Mouse (Mus musculus) thymus, adult 2 months (tissue): Measurements from ENCODE around the gene Slc8a3. TPM values are rescaled to one million over a fixed set of nuclear protein-coding genes. Genes with fewer than 3 reads are reported as not detected.

Experiments
- DNase-seq: peaks from one replicate; pipeline ENCODE4 v3.0.0; 2021
- H3K27ac ChIP-seq: fragments of 200-500 bp; 2 replicates; pipeline ENCODE4 v1.5.1; 2012; ENCODE audit warnings: low read length, control low read depth; ENCODE audit not compliant: control insufficient read depth, insufficient read depth
- H3K27me3 ChIP-seq: fragments of 200-500 bp; 2 replicates; pipeline ENCODE4 v1.6.1; 2012; ENCODE audit warnings: mild to moderate bottlenecking, low read length, moderate library complexity, mixed read lengths; ENCODE audit not compliant: control insufficient read depth, insufficient read depth
- H3K36me3 ChIP-seq: fragments of 200-500 bp; 2 replicates; pipeline ENCODE4 v1.6.1; 2012; ENCODE audit warnings: mild to moderate bottlenecking, low read length, moderate library complexity; ENCODE audit not compliant: control insufficient read depth, insufficient read depth
- H3K4me1 ChIP-seq: fragments of 200-500 bp; replicated peaks from 2 replicates; pipeline ENCODE4 v1.6.1; 2012; ENCODE audit warnings: low read length; ENCODE audit not compliant: control insufficient read depth, insufficient read depth
- H3K4me3 ChIP-seq: fragments of 200-500 bp; 2 replicates; pipeline ENCODE4 v1.5.1; 2012; ENCODE audit warnings: mild to moderate bottlenecking, low read length, control low read depth, moderate library complexity; ENCODE audit not compliant: control insufficient read depth, insufficient read depth
- CTCF ChIP-seq: fragments of 200-500 bp; IDR thresholded peaks from 2 replicates; pipeline ENCODE4 v1.5.1; 2012; ENCODE audit warnings: mild to moderate bottlenecking, control low read depth, low read length, moderate library complexity, borderline replicate concordance; ENCODE audit not compliant: control insufficient read depth, poor library complexity, insufficient read depth; ENCODE audit errors: extremely low read depth
- POLR2A ChIP-seq: fragments of 200-500 bp; IDR thresholded peaks from 2 replicates; pipeline ENCODE4 v1.6.1; 2012; ENCODE audit warnings: mild to moderate bottlenecking, low read length, control low read depth, moderate library complexity; ENCODE audit not compliant: control insufficient read depth, poor library complexity, insufficient read depth; ENCODE audit errors: extremely low read depth
- WGBS: fragments of 180-500 bp; shearing (Covaris S2); methylation state at CpG from one replicate; pipeline ENCODE4 v1.1.7; 2018; 5-methylcytosine and 5-hydroxymethylcytosine counted together
- polyA plus RNA-seq: library from polyadenylated mRNA; depleted of rRNA; stranded (reverse); fragments of >200 nt; gene quantifications from 2 replicates; pipeline ENCODE4 v1.2.3, GENCODE M21; 2012

Gene Slc8a3
- polyA plus RNA-seq, 1 experiment: 0.05 TPM

DNA sequence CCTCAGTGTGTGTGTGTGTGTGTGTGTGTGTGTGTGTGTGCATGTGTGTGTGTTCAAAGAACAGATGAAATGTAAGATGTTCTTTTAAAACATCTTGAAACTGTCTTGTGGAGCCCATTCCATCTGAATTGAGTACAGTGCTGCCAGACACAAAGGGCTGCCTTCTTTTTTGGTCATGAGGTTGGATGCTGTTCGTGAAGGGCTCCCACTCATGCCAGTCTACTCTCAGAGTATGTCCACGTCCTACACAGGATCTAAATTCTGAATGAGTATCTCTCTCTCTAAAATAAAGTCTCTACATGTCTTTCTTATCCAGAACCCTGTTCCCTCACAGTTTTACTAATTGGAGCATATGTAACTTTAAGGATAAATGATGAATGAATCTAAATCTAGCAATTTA, 124.4 kb downstream of the Slc8a3 start:
- H3K4me3 ChIP-seq: no peak overlapping the region
- DNase-seq: no peak
- H3K27me3 ChIP-seq: no peaks in the 10 kb centered on the region
- H3K27ac ChIP-seq: no peak overlapping the region
- WGBS: 65% methylated on average over 2 of the region's 2 CpGs
- H3K4me1 ChIP-seq: no peaks in the 10 kb centered on the region
- H3K36me3 ChIP-seq: no peaks in the 10 kb centered on the region
- TF ChIP-seq CTCF (no peak), POLR2A (no peak)

DNA sequence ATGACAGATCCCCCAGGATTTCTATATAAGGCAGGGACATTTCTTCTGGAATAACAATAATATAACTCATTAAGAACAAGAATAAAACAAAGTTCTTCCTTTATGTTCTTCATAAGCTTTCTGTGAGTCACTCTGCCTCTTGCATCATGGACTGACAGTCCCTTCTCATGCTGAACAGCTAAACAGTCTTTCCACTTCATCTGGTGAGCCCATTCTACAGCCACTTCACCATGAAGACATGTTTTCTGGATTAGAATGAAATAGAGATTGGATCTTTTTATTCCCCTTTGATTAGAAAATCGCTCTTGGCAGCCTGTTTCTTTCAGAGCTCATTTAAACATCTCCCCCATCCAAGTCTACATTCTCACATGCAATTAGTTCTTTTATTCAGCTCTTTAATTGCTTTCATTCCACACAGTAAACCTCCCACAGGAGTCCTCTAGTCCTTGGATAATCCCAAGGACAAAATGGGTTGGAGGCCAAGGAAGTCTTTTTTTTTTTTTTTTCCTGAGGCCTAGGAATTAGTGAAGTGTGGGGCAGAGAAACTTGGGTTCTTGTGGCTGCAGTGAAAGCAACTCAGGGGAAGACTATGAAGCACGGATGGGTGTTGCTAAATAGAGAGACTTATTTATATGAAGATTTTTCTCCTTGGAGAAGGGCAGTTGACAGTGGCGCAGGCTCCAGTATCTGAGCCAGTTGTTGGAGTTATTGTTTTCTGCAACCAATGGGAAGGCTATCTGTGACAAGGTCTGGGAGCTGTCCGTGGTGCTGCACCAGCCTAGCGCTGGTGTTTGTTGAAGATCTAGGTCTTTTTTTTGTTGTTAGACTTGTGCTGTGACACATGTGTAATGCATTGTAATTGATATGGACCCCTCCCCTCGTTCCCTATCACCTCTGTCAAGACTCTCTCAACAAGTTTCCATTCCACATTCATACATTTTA, 127.1 kb downstream of the Slc8a3 start:
- Histone ChIP-seq H3K4me1 (no peaks in the 10 kb centered on the region), H3K27ac (no peak overlapping the region), H3K27me3 (no peaks in the 10 kb centered on the region), H3K4me3 (no peak overlapping the region), H3K36me3 (no peaks in the 10 kb centered on the region)
- WGBS: 28% methylated on average over 6 of the region's 6 CpGs
- no peak for TF ChIP-seq CTCF
- TF ChIP-seq POLR2A: no peak
- DNase-seq: peak; percentile 42

DNA sequence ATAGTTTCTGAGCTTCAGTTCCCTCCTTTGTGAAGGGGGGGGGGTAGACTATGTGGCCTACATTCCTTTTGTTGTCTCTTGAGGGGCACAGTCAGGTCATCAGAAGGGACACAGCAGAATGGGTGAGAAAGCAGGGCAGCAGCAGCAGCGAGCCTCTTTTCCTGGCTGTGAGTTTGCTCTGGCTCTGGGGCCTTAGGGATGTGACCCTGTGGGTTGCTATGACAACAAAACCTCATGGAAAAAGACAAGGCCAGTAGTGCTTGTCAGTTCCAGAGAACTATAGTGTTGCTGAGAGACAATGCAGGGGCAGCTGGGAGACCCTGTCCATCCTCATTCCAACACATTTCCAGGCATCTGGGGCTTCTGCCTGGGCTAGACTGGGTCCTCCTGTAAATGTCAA, 129.8 kb downstream of the Slc8a3 start:
- H3K27ac ChIP-seq: no peak overlapping the region
- no peaks in the 10 kb centered on the region; the same call in 1 of the 2 replicates for H3K27me3 ChIP-seq
- no peaks in the 10 kb centered on the region; the same call in 1 of the 2 replicates for H3K4me1 ChIP-seq
- H3K36me3 ChIP-seq: no peaks in the 10 kb centered on the region
- WGBS: 61% methylated on average over 1 of the region's 1 CpGs
- TF ChIP-seq CTCF: no peak
- no peak for TF ChIP-seq POLR2A
- no peak overlapping the region for H3K4me3 ChIP-seq
- DNase-seq: no peak

DNA sequence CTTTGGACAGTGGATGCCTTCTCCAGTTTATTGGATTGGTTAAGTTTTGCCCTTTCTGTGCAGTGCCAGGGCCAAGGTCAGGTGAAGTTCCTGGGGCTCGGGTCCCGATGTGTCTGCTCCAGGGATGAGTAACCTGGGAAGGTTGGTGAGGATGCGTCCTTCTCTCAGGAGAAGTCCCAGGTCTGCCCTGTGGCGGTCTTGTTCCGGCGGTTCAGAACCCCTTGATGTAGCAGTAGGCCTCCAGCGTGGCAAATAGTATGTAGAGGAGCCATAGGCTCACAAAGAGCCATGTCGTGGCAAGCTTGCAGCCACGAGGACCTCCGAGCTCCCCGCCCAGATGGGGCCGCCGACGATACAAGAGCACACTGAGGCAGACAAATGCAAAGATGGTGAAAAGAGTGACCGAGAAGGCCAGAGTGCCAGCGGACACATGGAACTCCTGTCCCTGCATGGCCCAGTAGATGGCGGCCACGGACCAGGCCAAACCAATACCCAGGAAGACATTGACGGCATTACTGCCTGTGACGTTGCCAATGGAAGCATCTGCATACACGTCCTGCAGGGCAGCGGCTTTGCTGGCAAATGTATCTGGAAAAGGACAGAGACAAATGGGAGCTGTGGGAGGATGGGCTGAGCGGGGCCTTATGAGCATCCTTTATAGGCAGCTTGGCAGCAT, 133.6 kb downstream of the Slc8a3 start:
- Histone ChIP-seq H3K4me1 (no peaks in the 10 kb centered on the region; the same call in 1 of the 2 replicates), H3K27me3 (no peaks in the 10 kb centered on the region; the same call in 1 of the 2 replicates), H3K36me3 (no peaks in the 10 kb centered on the region), H3K27ac (no peak overlapping the region), H3K4me3 (no peak overlapping the region)
- DNase-seq: no peak
- whole genome bisulfite sequencing: 45% methylated on average over 23 of the region's 23 CpGs
- TF ChIP-seq POLR2A: no peak
- TF ChIP-seq CTCF: no peak

DNA sequence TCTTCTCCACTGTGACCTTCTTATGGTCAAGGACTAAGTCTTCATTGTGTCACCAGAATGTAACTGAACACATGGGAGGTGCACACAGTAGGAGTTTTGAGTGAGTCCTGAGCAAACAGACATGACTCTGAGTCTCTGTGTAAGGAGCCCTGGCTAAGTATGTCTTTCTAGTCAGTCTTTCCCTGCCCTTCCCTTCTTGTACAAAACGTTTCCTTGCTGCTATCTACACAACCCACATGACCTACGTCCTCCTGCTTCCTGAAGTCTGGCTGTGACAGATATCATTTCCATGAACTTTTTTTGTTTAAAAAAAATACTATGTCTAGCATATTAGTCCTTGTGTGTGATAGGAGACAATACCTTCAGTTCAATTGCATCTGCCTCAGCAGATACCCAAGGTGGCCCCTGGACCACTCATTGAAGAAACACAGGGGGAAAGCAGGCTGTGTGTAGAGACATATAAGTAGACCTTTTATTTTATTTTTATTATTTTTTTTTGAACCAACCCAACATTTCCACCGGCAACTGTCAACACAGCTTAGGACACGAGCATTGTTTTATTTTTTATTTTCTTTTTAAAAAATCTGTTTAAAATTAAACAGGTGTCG, 135.4 kb downstream of the Slc8a3 start:
- no peak for DNase-seq
- no peak for TF ChIP-seq POLR2A
- TF ChIP-seq CTCF: no peak
- H3K4me1 ChIP-seq: no peaks in the 10 kb centered on the region; the same call in 1 of the 2 replicates
- H3K27ac ChIP-seq: no peak overlapping the region
- H3K27me3 ChIP-seq: no peaks in the 10 kb centered on the region; the same call in 1 of the 2 replicates
- no peak overlapping the region for H3K4me3 ChIP-seq
- H3K36me3 ChIP-seq: no peaks in the 10 kb centered on the region
- WGBS: 64% methylated on average over 5 of the region's 5 CpGs

DNA sequence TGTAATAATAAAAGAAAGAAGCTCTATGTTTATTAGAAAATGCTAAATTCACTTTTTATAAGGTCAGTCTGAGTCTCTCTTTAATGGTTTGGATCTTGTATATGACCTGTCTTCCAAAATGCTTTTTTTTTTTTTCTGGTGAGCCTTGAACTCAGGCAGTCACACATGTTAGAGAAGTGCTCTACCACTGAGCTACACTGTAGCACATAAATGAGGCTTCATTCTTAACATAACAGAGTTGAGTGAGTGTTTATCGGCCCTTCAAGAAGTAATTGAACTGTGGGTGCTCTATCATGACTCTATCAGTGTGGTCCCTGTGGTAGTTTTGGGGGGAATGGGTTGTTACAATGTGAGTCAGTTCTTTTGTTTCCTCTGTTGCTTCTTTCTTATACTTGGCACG, 139.0 kb downstream of the Slc8a3 start:
- TF ChIP-seq POLR2A: no peak
- Histone ChIP-seq H3K27me3 (no peaks in the 10 kb centered on the region), H3K27ac (no peak overlapping the region), H3K4me3 (no peak overlapping the region), H3K4me1 (no peaks in the 10 kb centered on the region; the same call in 1 of the 2 replicates), H3K36me3 (no peaks in the 10 kb centered on the region)
- 85% methylated on average over 2 of the region's 2 CpGs for WGBS
- DNase-seq: no peak
